Mouse (Mus musculus): ENCODE measurements at regions not wholly inside any gene's neighbourhood (a gene's known extent, or its start where the extent isn't known, plus 50 kb on each side); places are given as distances from the start of the nearest gene placed in this dataset.
"Not testable (repeated sequence)": the region's sequence is repeated elsewhere in the genome, so short reads cannot be mapped to it uniquely, and the experiment has no call there.

DNA sequence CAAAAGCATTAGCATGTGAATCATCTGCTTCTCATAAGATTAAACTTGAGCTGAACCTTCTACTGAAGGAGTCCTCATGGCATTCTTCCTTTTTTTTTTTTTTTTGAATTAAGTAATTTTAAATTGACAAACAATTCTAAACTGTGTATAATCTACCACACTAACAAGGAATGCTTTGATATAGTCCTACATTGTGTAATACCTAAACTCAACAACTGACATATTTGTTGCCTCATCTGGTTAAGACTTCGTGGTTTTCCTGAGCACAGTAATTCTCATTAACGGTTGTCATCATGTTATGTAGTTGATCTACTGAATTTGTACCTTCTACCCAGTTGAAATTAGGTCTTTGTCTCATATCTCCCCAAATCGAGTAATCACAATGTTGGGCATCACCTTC is 83.9 kb upstream of the Hcrtr2 start:
- no peak overlapping the region for H3K4me2 ChIP-seq
- no peaks in the 10 kb centered on the region for H3K36me3 ChIP-seq (ENCODE audit: control insufficient read depth, insufficient read depth, low read length)
- no peak for DNase-seq (ENCODE audit: low spot score, missing footprints)
- H3K9ac ChIP-seq (ENCODE audit: low read length) = no peak overlapping the region
- WGBS = 85% methylated on average over 3 of the region's 3 CpGs
- H3K4me3 ChIP-seq (ENCODE audit: low read depth, low read length) = no peak overlapping the region
- no peaks in the 10 kb centered on the region for H3K27me3 ChIP-seq (ENCODE audit: control insufficient read depth, insufficient read depth, low read length)
- H3K27ac ChIP-seq (ENCODE audit: low read depth, low read length) = no peak overlapping the region
- ATAC-seq (ENCODE audit: low FRiP score) = no peak
- H3K4me1 ChIP-seq (ENCODE audit: control insufficient read depth, insufficient read depth, low read length) = no peaks in the 10 kb centered on the region
- no peaks in the 10 kb centered on the region for H3K9me3 ChIP-seq (ENCODE audit: control insufficient read depth, low read length)

DNA sequence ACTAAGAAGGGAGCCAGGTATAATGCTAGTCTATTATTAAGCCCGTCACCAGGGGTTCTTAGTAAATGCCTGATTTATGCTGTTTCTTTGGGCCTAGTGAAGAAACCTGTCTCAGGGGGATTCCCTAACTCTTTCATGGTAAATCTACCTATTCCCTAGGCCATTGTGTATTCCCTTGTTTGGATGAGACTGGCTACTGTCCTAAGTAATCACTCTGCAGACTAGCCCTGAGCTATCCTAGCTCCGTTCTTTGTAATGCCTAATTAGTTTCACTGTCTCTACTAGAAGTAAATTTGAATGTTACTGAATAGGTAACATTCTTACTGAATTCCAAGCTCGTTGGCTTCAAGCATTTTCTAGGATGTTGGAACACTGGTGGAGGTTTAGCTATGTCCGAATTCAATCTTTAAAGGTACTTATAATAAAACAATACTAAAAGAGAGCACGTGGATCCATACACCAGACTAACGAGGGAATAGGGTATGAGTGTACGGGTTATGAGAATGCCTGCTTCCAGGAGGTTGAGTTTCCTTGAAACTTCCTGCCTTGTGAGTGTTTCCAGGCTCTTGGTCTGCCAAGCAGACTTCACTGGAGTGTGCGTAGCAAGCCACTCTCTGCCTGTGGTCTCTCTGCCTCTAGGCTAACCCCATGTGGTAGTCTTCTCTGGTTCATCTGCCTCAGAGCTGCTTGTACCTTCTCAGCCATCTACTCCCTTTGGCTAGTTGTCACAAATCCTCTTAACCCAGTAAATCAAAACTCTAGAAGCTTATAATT is 78.4 kb upstream of the Hcrtr2 start:
- DNase-seq (ENCODE audit: low spot score, missing footprints); H3K4me1 ChIP-seq (ENCODE audit: control insufficient read depth, insufficient read depth, low read length); H3K4me2 ChIP-seq; H3K9ac ChIP-seq (ENCODE audit: low read length); ATAC-seq (ENCODE audit: low FRiP score); H3K27me3 ChIP-seq (ENCODE audit: control insufficient read depth, insufficient read depth, low read length); H3K36me3 ChIP-seq (ENCODE audit: control insufficient read depth, insufficient read depth, low read length); H3K9me3 ChIP-seq (ENCODE audit: control insufficient read depth, low read length); H3K27ac ChIP-seq (ENCODE audit: low read depth, low read length); H3K4me3 ChIP-seq (ENCODE audit: low read depth, low read length): not testable (repeated sequence)
- 87% methylated on average over 8 of the region's 8 CpGs for WGBS

DNA sequence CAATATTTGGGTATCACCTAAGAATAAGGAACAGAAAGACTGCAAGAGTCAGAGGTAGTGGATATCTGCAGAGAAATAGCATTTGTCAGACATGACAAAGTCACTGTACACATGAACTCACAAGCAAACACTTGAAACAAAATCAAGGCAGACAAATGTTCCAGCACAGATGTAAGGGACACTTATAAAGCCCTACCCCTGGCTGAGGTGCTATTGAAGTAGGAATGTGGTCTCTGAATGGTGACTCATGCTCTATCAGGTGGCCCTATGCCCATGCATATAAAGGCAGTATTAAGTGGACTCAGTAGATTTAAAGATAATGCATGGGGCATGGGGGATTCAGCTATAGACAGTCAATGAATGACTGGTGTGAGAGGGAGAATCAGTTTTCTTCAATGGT is 77.2 kb upstream of the Hcrtr2 start:
- H3K27me3 ChIP-seq (ENCODE audit: control insufficient read depth, insufficient read depth, low read length) = no peaks in the 10 kb centered on the region
- no peak for DNase-seq (ENCODE audit: low spot score, missing footprints)
- H3K27ac ChIP-seq (ENCODE audit: low read depth, low read length) = no peak overlapping the region
- no peaks in the 10 kb centered on the region for H3K36me3 ChIP-seq (ENCODE audit: control insufficient read depth, insufficient read depth, low read length)
- no peak overlapping the region for H3K4me2 ChIP-seq
- H3K9ac ChIP-seq (ENCODE audit: low read length) = no peak overlapping the region
- H3K4me3 ChIP-seq (ENCODE audit: low read depth, low read length) = no peak overlapping the region
- no peak for ATAC-seq (ENCODE audit: low FRiP score)
- no peaks in the 10 kb centered on the region for H3K4me1 ChIP-seq (ENCODE audit: control insufficient read depth, insufficient read depth, low read length)
- no peaks in the 10 kb centered on the region for H3K9me3 ChIP-seq (ENCODE audit: control insufficient read depth, low read length)

DNA sequence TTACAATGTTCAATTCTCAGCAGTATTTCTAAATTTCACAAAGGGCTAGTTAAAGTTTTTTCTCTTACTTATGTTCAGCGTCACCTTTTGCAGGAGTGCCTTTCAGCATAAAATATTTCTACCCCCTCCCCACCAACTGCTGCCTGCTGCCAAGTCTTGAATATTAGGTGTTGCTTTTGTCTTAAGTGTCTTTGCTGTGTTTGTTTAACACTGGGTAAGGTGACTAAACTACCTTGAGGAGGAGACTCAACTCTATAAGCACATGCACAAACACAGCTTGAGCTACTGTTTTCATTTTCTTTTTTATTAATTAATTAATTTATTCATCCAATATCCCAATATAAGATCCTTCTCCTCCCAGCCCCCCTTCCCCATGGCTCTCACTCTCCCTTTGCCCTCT is 70.1 kb upstream of the Hcrtr2 start:
- H3K4me3 ChIP-seq (ENCODE audit: low read depth, low read length) = no peak overlapping the region
- DNase-seq (ENCODE audit: low spot score, missing footprints) = no peak
- H3K9ac ChIP-seq (ENCODE audit: low read length) = no peak overlapping the region
- no peaks in the 10 kb centered on the region for H3K36me3 ChIP-seq (ENCODE audit: control insufficient read depth, insufficient read depth, low read length)
- no peaks in the 10 kb centered on the region for H3K27me3 ChIP-seq (ENCODE audit: control insufficient read depth, insufficient read depth, low read length)
- no peaks in the 10 kb centered on the region for H3K4me1 ChIP-seq (ENCODE audit: control insufficient read depth, insufficient read depth, low read length)
- ATAC-seq (ENCODE audit: low FRiP score) = no peak
- no peaks in the 10 kb centered on the region for H3K9me3 ChIP-seq (ENCODE audit: control insufficient read depth, low read length)
- H3K27ac ChIP-seq (ENCODE audit: low read depth, low read length) = no peak overlapping the region
- H3K4me2 ChIP-seq = no peak overlapping the region
- WGBS = 83% methylated on average over 1 of the region's 1 CpGs

DNA sequence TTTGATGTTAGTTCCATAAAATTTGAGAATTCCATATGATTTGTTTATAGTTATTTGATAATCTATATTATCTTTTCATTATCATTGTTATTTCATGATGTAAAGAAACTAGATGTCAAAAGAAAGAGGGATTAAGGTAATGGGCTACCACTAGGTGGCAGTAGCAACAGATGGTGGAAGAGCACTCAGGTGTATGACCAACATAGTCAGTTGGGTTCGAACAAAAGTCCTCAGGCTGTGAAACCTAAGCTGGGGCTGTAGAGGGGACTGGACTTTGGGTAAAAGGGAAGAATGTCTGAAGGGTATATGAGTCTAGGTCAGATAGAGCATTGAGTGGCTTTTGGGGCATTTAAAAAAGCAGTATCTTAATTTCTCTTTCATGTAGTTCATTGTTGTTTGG is 67.2 kb upstream of the Hcrtr2 start:
- no peaks in the 10 kb centered on the region for H3K9me3 ChIP-seq (ENCODE audit: control insufficient read depth, low read length)
- no peak overlapping the region for H3K27ac ChIP-seq (ENCODE audit: low read depth, low read length)
- no peaks in the 10 kb centered on the region for H3K36me3 ChIP-seq (ENCODE audit: control insufficient read depth, insufficient read depth, low read length)
- no peak overlapping the region for H3K9ac ChIP-seq (ENCODE audit: low read length)
- ATAC-seq (ENCODE audit: low FRiP score) (0 out of 2 replicates have a peak, but pooled peaks have one; percentile 46), DNase-seq (ENCODE audit: low spot score, missing footprints) (no peak)
- WGBS = 52% methylated on average over 1 of the region's 1 CpGs
- H3K27me3 ChIP-seq (ENCODE audit: control insufficient read depth, insufficient read depth, low read length) = no peaks in the 10 kb centered on the region
- H3K4me1 ChIP-seq (ENCODE audit: control insufficient read depth, insufficient read depth, low read length) = no peaks in the 10 kb centered on the region
- H3K4me2 ChIP-seq = no peak overlapping the region
- no peak overlapping the region for H3K4me3 ChIP-seq (ENCODE audit: low read depth, low read length)

Data from midbrain, embryonic 11.5 days (tissue).